Mouse (Mus musculus): Measurements from ENCODE around the gene Sspn.

Sspn gene

GRCm38 (mm10) chr6:145934001-145934696 lies 2.7 kb downstream of the Sspn start:
- DNase-seq (ENCODE audit: low spot score), result peak; percentile 61

- no peak for DNase-seq (ENCODE audit: low spot score)
These were observed 3.3 kb downstream of the Sspn start for GRCm38 (mm10) chr6:145934697-145935240.

- DNase-seq (ENCODE audit: low spot score), result no peak
These were observed 4.5 kb downstream of the Sspn start for GRCm38 (mm10) chr6:145935912-145936311.

GRCm38 (mm10) chr6:145936511-145936910 lies 5.1 kb downstream of the Sspn start:
- no peak for DNase-seq (ENCODE audit: low spot score)

GRCm38 (mm10) chr6:145940852-145941251 lies 9.4 kb downstream of the Sspn start:
- DNase-seq (ENCODE audit: low spot score), result no peak

GRCm38 (mm10) chr6:145942263-145942966 lies 11.0 kb downstream of the Sspn start:
- no peak for DNase-seq (ENCODE audit: low spot score)

GRCm38 (mm10) chr6:145943414-145943813 lies 12.0 kb downstream of the Sspn start:
- no peak for DNase-seq (ENCODE audit: low spot score)

- no peak for DNase-seq (ENCODE audit: low spot score)
These were observed 14.4 kb downstream of the Sspn start for GRCm38 (mm10) chr6:145945700-145946344.

- DNase-seq (ENCODE audit: low spot score), result no peak
These were observed 17.6 kb downstream of the Sspn start for GRCm38 (mm10) chr6:145949049-145949448.

- no peak for DNase-seq (ENCODE audit: low spot score)
These were observed 19.2 kb downstream of the Sspn start for GRCm38 (mm10) chr6:145950626-145951025.

GRCm38 (mm10) chr6:145952594-145952993 lies 21.2 kb downstream of the Sspn start:
- no peak for DNase-seq (ENCODE audit: low spot score)

GRCm38 (mm10) chr6:145953121-145953896 lies 21.9 kb downstream of the Sspn start:
- DNase-seq (ENCODE audit: low spot score), result no peak

- DNase-seq (ENCODE audit: low spot score), result no peak
These were observed 26.1 kb downstream of the Sspn start for GRCm38 (mm10) chr6:145957427-145957965.

GRCm38 (mm10) chr6:145958070-145958469 lies 26.6 kb downstream of the Sspn start:
- DNase-seq (ENCODE audit: low spot score), result no peak

- no peak for DNase-seq (ENCODE audit: low spot score)
These were observed 29.6 kb downstream of the Sspn start for GRCm38 (mm10) chr6:145961047-145961446.

- DNase-seq (ENCODE audit: low spot score), result no peak
These were observed 32.5 kb downstream of the Sspn start for GRCm38 (mm10) chr6:145963966-145964365.

GRCm38 (mm10) chr6:145967693-145968092 lies 36.3 kb downstream of the Sspn start:
- DNase-seq (ENCODE audit: low spot score), result no peak

GRCm38 (mm10) chr6:145968301-145968818 lies 36.9 kb downstream of the Sspn start:
- peak; percentile 17 for DNase-seq (ENCODE audit: low spot score)

GRCm38 (mm10) chr6:145968821-145969220 lies 37.4 kb downstream of the Sspn start:
- DNase-seq (ENCODE audit: low spot score), result no peak

GRCm38 (mm10) chr6:145969572-145969971 lies 38.1 kb downstream of the Sspn start:
- DNase-seq (ENCODE audit: low spot score), result no peak

- DNase-seq (ENCODE audit: low spot score), result no peak
These were observed 40.7 kb downstream of the Sspn start for GRCm38 (mm10) chr6:145972107-145972506.

Measured in left cerebral cortex, adult 11 months (tissue).